Mouse (Mus musculus) kidney, adult 9 months (tissue): ENCODE measurements around the gene Smpx.

Experiments
- DNase-seq: peaks from one replicate; pipeline ENCODE4 v3.0.0; 2022

The Smpx gene

DNA sequence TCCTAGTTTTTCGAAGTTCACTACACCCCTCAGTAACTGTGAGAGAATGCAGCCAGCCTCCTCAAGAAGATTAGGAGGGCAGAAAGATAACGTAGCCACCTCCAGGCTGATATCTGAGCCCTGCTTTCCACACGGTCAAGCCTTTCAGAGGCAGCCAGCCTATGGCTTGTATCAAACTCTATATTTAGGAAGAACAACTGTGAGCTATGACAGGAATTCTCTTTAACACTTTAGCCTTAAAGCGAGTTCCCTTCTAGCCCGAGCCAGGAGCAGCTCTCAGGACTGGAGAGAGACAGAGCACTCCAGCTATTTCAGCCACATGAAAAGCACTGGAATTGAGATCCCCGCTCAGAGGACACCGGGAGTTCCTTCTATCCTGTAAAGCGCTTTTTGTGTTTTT lies at the start of gene Smpx:
Gene Smpx, plus strand, starts transcription at position 49 of the 400 bp plus-strand sequence.
- no peak for DNase-seq

GRCm38 (mm10) chrX:157655047-157655446 lies 43.7 kb upstream of the Smpx start:
- DNase-seq: no peak

- DNase-seq: no peak
These were observed 41.4 kb upstream of the Smpx start for GRCm38 (mm10) chrX:157657356-157657755.

GRCm38 (mm10) chrX:157671820-157672219 lies 26.9 kb upstream of the Smpx start:
- no peak for DNase-seq

- DNase-seq: no peak
These were observed 23.9 kb upstream of the Smpx start for GRCm38 (mm10) chrX:157674667-157675350.

DNA sequence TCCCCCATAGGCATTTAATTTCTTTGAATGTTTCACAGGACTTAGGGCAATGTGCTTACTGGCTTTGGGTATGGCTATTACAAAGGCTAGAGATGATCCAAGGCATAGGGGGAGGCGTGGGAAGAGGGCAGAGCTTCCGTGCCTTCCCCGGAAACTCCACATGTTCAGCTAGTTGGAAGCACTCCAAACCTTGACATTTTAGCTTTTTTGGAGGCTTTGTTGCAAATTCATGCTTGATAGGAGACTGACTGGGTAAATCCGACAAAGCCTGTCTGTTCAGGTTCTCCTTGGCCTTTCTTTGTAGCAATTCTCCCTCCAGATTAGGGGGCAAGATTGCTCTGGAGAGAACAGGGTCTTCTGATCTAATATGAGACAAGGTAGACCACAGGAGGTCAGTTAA lies 7.5 kb upstream of the Smpx start:
- no peak for DNase-seq

DNA sequence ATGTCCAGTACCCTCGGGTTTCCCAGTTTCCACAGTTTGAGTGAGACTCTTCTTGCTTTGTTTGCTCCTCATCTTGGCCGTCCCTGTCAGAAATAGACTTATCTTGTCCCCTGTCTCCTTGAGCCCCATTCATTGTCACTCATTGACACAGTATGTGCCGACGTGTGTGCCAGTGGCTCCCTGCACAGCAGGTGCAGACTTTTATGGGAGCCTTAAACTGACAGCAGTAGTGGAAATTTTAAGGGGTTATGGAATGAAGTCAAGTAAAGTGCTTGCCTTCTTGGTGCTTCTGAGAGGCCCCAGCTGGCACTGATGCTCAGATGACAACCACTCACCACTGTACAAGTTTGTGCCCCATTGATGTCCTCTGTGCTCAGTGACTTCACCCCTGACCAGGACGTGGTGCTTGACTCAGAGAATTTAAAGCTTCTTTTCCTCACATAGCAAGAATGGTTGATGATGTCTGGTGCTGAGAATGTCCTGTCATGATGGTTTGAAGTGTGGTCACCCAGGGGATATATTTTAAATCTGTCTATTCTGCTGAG lies 1.0 kb upstream of the Smpx start:
- DNase-seq: no peak

DNA sequence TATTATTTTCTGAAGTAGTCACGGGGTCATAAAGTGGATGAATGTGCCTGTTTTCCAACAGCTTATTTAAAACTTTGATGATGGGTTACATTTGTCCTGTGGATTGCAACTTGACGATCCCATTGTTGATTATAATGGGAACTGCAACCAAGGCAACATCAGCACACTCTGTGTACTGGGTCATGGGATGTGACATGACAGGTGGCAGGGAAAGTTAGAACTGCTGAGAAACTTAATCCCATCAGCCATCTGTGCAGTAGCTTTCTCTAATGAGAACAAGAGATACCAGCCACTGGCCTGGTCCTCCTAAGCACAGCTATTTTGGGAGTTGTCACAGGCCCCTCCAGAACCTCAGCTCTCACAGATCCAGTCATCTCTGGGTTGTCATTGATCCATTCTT lies 8.5 kb downstream of the Smpx start:
- no peak for DNase-seq

GRCm38 (mm10) chrX:157708616-157709280 lies 10.0 kb downstream of the Smpx start:
- DNase-seq: no peak

DNA sequence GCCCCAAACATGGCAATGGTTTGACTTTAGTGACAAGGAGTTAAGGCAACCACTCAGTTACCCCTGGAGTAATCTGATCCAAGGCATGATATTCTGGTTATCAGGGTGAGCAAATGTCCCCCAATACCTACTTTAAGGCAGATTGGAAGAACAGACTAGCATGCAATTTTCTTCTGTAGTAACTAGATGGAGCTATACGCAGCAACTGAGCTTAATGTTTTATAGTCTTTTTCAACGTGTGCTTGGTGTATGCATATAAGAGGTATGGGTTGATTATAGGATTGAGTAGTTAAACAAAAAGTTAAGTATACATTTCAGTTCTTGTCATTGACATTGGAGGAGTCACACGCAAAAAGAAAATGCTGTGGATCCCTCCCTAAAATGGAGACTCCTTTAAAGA lies 21.2 kb downstream of the Smpx start:
- no peak for DNase-seq

DNA sequence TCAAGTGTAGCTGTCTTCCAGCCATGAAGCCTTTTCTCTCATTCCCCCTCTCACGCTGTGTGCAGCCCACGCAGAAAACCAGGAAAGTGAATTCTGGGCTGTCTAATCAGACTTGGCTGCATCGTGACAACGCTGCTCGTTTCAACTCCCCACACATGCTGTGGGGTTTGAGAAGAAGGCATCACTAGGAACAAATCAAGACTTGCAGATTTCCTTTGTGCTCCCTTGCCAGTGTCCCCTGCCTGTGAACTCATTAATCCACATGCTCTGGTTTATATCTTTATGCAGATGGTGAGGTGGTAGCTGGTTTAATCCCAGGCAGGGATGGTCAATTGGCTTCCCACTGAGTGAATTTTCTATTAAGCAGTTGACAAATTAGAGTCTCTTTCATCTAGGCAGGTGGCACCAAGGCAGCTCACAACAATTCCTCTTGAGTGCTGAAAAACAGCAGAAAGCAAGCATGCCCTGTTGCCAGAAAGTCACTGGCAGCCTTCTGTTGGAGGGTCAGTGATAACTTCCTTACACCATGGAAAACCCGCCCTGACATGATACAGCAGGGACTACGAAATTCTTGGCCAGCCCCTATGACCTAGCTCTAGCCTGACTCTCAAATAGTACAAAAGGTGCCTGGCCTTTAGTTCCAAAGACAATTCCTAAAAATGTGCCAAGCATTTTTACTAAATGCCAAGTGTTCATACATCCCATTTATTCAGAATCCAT lies 32.1 kb downstream of the Smpx start:
- DNase-seq: no peak

DNA sequence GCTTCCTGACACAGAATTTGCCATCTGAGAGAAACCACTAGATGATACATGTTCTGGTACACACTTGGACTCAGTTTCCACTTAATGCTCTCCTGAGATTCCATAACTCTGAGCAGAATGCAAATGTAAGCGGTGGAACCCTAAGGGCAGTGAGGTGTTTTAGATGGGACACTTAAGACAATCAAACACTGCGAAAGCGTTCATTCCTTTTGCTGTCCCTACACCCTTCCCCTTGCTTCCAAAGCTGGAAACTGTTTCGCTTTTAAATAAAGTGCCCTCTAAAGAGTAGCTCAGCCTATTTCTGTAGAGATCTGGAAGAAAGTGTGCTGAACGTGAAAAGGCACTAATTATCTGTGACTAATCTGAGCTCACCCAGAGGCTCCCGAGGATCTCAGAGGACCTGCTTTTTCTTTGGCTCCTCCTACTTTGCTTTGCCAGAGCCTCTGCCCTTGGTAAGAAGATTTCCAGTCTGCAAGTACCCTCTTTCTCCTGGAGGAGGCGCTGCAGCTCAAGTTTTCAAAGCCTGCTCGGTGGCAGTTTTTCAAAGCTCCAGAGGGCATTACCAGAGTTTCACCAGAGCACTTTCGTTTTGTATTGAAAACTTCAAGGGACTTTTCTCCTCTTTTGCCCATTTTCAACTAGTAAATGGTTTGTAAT lies 33.1 kb downstream of the Smpx start:
- DNase-seq: peak; percentile 70

- no peak for DNase-seq
These were observed 33.6 kb downstream of the Smpx start for GRCm38 (mm10) chrX:157732346-157732745.

- no peak for DNase-seq
These were observed 35.1 kb downstream of the Smpx start for GRCm38 (mm10) chrX:157733836-157734235.

- DNase-seq: no peak
These were observed 35.6 kb downstream of the Smpx start for GRCm38 (mm10) chrX:157734341-157734740.

DNA sequence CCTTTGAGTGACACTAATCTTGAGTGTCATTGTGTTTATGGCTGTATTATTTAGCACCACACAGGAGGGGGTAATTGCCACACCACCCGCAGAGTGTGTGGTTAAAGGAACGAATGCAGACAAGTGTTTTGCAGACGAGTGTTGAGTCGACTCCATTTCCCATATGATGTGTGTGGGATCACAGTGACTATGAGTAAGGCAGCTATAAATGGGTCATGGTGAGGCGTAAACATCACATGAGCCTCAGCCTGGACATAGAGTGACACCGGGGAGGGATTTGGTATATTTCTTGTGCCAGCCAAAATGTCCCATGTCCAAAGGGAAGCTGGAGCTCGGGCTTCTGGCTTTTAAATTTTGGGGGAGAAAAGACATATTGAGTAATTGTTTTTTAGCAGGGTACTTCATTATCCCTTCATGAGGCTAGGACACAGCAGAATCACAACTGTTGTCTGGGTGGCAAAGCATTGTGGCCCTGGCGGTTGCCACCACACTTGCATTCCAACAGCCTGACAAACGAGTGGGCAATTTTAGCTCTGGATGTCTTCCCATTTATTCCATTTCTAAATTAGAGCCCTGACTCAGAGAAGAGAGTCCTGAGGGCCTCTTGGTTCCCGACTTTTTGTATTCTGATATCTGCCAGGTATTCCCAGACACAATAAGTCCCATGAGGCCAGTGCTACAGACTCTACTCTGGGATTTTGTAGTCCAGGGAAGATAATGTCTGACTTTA lies 49.3 kb downstream of the Smpx start:
- DNase-seq: no peak

DNA sequence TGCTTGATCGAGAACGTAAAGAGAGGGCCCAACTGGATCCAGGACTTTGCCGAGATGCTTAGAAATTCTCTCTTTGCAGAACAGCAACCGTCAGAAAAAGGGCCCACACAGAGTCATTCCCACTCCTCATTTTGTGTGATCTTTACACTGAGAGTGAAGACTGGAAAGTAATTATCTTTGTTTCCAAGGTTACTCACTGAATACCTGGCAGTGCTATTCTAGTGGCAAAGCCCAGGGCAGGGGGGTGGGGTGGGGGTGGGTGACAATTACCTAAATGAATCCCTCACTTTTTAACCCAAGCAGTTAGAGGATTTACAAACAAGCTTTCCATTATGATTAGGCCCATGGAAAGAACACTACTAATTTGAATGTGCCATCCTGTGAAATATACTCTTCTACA lies 55.8 kb downstream of the Smpx start:
- DNase-seq: no peak

DNA sequence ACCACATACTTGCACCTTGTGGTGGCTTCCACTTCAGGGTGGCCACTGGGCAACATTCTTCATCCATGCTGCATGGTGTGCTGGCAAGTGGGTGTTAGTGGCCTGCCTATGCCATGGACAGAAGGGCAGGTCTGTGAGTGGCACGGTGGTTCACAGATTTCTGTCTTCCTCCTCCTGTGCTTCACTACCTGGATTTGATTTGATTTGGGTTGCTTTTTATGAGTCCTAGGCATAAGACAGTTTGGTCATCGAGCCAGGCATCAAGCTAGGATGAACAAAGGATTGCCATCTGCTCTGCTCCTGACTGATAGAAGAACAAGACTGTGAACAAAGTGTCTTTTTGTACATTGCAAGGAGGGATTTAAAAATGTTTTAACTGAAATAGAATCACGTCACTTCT lies 63.8 kb downstream of the Smpx start:
- DNase-seq: no peak

DNA sequence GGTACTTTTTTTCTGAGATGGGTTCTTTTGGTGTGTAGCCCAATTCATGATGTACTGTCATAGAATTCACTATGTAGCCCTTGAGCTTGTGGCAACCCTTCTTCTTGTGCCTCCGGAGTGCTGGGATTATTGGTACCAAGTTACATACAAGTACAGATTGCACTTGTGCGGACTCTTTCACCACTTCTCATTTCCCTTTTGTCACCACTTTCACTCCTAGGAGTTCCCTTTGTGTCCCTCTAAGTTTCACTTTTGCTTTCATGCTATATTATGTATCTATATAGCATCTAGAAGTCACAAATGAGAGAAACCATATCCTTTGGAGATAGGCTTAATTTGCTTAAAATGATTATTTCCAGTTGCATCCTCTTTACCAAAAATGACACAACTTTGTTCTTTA lies 103.0 kb downstream of the Smpx start:
- no peak for DNase-seq
